Mouse (Mus musculus) ovary, postnatal 36 days (tissue): Measurements from ENCODE around the gene Ankrd9.

Source experiments
- DNase-seq: peaks from one replicate; pipeline ENCODE4 v3.0.0; 2022; ENCODE audit warnings: low spot score, mixed read lengths

The Ankrd9 gene

GRCm38 (mm10) chr12:110978607-110979406 lies at the start of gene Ankrd9:
TSS of gene Ankrd9 (minus strand) at chr12:110979040.
- peak; percentile 98 for DNase-seq

GRCm38 (mm10) chr12:111021577-111021976 lies 42.7 kb upstream of the Ankrd9 start:
- no peak for DNase-seq

DNA sequence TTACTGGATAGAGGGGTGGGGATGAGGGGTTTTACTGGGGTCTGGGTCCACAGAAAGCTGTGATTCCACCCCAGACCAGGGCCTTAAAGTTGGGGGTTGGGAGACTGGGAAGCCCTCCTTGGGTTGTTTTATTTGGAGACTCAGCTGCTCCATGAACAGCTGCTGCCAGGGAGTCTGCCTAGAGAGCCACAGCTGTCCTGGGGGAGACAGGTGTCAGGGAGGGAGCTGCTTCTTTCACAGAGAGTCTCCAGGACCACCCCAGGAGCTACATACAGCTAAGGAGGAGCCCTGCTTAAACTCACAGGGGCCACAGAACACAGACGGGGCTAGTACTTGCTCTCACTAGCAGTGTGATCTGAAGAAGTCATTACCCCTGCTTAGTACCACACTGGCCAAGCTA lies 42.3 kb upstream of the Ankrd9 start:
- no peak for DNase-seq

DNA sequence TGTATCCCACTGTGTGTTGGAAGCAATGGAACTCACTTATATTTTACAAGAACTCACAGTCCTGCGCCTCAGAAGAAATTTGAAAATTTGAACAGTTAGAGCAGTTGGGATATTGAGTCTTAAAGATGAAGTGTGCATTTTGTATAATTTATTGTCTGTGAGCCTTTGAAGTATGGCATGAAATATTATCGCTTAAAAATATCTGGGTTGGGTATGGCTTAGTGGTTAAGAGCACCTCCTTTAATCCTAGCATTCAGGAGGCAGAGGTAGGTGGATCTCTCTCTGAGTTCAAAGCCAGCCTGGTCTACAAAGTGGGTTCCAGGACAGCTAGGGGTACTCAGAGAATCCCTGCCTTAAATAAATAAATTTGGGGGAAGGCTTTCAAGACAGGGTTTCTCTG lies 40.2 kb upstream of the Ankrd9 start:
- DNase-seq: no peak

DNA sequence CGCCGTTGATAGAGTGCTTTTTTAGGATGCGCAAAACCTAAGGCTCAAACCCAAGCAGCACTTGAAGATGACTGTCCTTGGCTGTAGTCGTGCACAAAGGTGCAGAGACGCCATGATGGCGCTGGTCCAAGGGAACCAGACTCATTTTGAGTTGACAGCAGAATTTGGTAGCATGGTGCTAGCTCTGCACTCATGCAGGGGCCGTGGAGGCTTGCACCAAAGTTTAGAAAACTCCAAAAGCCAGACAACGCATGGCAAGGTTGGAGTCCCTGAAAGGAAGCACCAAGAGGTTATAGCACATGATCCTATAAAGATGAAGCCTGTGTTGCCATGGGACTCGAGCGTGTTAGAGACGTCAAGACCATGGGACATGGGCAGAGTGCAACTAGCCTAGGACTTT lies 39.2 kb upstream of the Ankrd9 start:
- no peak for DNase-seq

DNA sequence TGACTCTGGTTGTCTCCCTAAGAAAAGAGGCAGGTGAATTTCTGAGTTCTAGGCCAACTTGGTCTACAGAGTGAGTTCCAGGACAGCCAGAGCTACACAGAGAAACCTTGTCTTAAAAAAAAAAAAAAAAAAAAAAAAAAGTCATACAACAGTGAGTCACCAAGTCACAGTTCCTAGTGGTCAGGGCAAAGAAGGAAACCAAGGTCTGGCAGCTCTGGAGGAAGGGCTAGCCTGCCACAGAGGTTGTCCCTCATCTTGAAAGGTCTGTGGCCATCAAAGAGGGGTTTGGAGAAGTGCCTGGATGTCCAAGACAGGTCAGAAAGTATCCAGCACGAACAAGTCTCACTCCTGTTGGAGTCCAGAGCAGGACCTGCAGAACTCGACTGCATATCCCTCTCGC lies 38.0 kb upstream of the Ankrd9 start:
- no peak for DNase-seq

DNA sequence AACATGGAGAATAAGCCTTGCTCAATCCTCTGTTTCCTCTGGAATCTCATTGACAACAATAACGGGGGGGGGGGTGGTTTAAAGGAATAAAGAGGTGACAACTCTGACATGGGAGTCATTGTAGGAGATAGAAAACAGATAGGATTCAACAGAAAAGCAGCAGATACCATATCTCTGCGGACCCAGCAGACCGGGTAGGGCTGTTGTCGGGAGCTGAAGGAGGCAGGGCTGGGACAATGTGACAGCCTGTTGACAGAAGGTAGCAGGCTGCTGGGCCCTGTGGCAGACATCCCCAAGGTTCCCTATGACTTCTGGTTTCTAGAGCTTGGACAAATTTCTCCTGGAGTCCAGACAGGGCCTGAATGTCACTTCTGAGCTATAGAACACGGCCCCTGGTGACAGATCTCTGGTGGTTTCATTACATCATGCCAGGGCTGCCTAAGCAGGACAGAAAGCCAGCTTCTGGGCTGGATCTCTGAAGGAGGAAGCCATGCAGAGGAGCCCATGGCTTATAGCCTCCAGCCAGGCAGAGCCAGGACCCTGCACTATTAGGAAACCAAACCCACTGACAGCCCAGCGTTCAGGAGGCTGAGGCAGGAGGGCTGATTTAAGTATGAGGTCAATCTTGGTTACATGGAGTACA lies 30.9 kb upstream of the Ankrd9 start:
- no peak for DNase-seq

DNA sequence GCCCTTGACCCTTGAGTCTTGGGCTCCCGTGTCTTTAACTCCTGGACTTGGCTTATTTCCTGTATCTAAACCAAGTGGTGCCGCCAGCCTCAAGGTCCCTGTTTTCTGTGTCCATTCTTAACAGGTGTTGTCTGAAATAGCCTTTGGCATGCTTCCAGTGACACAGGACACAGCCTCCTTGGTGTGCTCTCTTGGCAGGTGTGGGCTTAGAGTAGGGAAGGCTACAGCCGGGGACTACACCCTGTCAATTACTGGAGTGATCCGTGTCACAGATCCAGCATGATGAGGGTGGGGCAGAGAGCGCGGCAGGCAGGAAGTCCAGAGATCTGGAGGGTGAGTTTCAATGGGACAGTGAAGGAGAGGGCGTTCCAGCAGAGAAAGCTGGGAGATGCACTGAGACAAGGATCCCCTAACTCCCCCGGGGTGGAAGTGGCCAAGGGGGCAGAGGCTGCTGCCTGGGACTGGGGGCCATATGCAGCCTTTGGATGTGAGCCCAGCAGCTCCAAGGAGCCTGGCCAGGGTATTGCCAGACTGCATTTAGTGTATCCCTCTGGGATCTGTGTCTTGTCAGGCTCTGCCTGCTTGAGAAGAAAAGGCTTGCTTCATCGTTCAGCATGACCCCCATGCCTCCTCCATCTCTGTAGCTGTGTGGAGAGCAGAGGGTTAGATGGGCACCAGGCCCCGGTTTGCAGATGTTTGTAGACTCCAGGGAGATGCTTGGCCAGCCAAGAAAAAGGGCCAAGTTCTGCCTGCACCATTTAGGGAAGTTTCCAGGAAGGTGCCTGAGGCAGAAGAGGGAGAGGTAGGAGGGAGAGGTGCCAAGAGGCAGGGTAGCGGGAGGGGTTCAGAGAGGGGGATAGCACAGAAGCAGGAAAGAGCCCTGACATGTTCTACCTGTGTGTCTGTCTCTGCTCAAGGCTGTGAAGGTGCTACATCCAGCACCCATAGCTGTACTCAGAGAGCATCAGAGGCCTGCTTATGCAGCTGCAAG lies 30.0 kb upstream of the Ankrd9 start:
- DNase-seq: no peak

DNA sequence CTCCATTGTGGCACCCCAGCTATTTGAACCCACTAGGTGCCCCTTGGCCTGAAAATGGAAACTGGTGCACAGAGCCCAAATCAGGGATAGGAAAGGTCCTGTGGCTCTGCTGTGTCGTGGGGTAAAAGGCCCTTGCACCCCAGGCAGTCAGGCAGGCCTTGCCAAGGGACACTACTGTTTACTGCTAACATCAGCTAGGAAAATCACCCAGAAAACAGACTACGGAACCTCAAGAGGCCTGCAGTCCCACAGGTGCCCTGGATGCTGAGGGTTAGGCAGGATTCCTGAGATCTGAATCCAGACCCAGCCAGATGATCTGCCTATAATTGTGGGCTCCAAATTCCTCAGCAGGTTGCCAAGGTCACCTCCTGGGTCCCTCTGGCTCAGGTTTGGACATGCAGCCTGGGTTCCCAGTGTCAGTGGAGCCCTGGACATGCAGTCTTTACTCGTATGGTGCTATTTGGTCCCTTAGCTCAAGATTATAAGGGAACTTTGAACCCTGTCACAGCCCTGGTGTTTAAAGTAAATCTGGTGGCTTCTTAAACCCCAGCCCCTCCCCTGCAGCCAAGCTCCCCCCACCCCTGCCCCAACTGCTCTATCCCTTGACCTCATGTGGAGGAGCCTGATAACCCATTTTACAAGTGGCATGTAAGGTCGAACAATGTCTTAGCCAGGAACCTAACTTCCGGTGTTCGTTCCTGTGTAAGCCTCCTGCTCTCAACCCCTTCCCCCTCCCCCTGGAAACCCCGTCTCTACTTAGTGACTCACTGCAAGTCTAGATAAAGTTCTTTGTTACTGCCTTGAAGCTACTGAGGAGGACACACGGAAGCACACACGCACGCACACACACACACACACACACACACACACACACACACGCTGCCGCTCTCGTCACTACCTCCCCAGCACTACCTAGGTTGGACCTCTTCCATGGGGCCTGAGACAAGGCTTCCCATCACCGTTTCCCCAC lies 28.6 kb upstream of the Ankrd9 start:
- no peak for DNase-seq

- DNase-seq: no peak
Observed at GRCm38 (mm10) chr12:111006339-111006738, 27.5 kb upstream of the Ankrd9 start.

DNA sequence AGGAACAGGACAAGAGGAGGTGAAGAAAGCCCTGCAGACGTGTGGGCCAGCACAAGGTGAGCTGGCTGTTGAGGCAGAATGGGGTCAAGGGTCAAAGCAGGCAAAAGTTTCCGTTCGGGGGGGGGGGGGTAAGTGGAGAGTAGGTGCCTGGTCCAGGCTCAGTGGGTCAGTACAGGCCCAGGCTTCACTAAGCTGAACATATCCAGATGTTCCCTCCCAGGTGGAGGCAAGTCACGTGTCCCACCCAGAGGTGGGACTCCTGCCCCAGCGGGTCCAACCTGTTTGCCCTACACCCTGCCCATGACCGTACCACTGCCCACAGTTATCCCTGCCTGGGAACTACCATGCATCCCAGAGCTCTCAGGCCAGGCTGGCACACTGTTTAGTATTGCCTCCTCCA lies 27.0 kb upstream of the Ankrd9 start:
- no peak for DNase-seq

GRCm38 (mm10) chr12:111004142-111004541 lies 25.3 kb upstream of the Ankrd9 start:
- no peak for DNase-seq

DNA sequence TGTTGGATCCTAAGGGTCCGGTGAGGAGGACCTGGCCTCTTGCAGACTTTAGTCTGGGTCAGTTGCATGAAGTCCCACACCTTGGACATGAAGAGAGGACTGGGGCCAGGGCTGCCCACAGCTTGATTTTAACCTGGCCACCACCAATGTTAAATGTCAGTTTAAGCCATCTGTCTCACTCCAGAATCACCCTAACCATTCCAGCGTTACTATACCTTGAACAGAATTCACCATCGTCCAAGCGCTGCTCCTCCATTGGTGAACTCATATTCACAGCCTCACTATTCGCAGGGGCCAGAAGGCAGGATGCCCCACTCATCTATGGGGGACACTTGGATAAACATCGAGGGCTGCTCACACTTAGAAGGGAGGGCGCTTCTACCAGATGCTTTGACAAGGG lies 22.1 kb upstream of the Ankrd9 start:
- DNase-seq: no peak

DNA sequence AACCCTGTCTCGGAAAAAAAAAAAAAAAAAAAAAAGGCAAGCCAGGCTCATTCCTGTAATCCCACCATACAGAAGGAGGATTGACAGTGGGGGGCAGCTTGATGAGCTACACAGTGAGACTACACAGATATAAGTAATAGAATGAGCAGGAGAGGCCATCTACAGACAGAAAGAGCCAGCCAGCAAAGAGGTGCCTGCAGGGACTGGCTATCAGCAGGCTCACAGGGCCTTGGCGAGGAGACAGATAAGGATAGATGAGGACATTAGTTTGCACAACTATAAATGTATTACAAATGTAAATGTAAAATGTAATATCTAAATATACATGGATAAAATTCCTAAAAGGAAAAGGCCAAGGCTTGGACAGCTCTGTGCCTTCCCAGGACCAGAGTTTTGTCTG lies 21.0 kb upstream of the Ankrd9 start:
- no peak for DNase-seq

- no peak for DNase-seq
Observed at GRCm38 (mm10) chr12:110998092-110998491, 19.3 kb upstream of the Ankrd9 start.

DNA sequence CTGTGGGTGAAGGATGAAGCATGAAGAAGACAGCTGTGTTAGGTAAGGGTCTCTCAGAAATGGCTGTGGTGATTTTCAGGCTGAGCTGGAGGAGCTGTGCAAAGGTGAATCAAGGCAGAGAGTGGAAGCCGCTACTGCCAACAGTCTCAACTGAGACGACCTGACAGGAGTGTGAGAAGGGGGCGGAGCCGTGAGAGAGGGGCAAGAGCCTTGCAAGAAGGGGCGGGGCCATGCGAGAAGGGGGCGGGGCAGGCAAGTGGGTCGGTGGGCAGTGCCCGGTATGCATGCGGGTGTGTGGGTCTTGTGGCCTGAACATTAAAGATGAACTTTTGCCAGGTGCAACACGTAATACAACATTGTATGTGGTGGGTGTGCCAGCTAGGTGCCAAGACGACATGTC lies 15.8 kb upstream of the Ankrd9 start:
- no peak for DNase-seq

DNA sequence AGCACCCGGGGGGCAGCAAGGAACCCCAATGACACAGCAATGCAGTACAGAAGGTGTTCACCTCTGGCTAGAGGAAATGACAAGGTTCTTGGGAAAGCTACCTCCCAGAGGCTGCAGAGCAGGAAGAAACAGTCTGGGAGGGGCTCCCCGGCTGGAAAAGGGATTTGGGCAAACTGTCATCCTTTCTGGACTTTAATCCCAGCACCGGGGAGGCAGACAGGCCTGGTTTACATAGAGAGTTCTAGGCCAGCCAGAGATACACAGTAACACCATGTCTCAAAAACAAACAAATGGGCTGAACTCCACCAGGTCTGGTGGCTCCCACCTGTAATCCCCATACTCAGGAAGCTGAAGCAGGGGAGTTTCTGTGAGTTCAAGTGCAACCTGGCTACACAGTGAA lies 14.4 kb upstream of the Ankrd9 start:
- DNase-seq: no peak

DNA sequence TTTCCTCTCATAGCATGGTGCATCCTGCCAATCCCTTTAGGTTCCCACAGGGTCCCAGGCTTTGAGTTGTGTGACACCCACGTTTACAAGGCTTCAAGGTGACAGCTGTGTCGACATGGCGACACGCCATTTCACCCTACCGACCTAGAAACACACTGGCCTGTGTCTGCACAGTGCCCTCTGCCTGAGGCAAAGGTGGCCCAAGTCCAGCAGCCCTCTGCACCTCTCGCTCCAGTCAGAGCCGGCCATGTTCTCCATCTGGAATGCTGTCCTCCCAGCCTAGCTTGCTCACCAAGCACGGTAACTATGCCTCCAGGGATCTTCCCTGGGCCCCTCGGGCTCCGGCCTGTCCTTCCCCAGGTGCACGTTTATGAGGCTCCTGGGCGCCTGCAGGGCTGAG lies 13.9 kb upstream of the Ankrd9 start:
- DNase-seq: no peak

DNA sequence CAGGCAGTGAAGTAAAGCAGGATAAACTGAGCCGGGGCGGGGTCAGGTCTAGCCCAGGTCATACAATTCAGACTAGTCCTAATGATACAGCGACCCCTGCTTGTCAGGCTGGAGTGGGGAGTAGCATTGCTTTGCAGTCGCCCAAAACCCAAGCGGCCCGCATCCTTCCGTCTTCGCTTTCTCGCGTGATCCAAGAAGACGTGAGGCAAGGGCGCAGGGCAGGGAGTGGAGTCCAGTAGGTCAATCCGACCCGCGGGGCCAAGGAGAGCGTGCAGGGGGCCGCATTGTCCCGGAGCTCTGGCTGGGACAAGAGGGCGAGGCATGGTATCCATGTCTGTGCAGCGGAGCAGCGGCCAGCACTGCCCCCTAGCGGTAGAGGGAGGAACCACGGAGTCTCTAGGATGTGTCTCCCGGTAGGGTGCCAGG lies 13.3 kb upstream of the Ankrd9 start:
- peak; percentile 92 for DNase-seq

GRCm38 (mm10) chr12:110991361-110992127 lies 12.7 kb upstream of the Ankrd9 start:
- DNase-seq: peak; percentile 73

GRCm38 (mm10) chr12:110990500-110990899 lies 11.7 kb upstream of the Ankrd9 start:
- DNase-seq: no peak
